Mouse (Mus musculus): ENCODE measurements at regions not wholly inside any gene's neighbourhood (a gene's known extent, or its start where the extent isn't known, plus 50 kb on each side); places are given as distances from the start of the nearest gene placed in this dataset.

DNA sequence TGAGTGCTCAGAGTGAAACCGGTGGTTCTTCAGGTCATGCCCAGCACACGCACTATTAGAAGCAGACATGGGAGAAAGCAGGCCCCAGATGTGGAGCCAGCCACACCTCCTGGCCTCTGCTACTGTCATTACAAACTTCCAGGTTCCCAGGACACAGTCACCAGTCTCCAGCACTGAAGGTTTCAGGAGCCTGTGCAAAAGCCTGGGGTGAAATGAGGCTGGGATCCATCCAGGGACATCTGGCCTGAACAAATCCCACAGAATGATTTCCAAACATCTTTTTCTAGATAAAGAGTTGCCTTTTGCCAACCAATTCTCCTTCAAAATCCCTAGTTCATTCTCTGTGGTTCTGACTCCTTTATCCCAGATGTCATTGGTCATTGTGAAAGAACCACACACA, 191.1 kb downstream of the Cxcl12 start:
- WGBS, result 84% methylated on average over 2 of the region's 2 CpGs
- Histone ChIP-seq H3K9ac (no peak overlapping the region), H3K36me3 (ENCODE audit: insufficient read depth) (no peaks in the 10 kb centered on the region), H3K27me3 (ENCODE audit: insufficient read depth, low read length) (no peaks in the 10 kb centered on the region), H3K4me3 (ENCODE audit: low read depth, low read length) (no peak overlapping the region), H3K9me3 (ENCODE audit: low read depth, low read length) (no peaks in the 10 kb centered on the region), H3K4me1 (ENCODE audit: insufficient read depth) (no peaks in the 10 kb centered on the region), H3K4me2 (no peak overlapping the region), H3K27ac (ENCODE audit: low read depth) (no peak overlapping the region)
- ATAC-seq (ENCODE audit: insufficient read depth), result no peak
- no peak for TF ChIP-seq CTCF (IDR thresholded peaks at IDR 0.05; ENCODE audit: low read depth)
- DNase-seq, result no peak

GRCm38 (mm10) chr6:117366563-117366962, 198.2 kb downstream of the Cxcl12 start:
- Histone ChIP-seq H3K4me1 (ENCODE audit: insufficient read depth) (no peaks in the 10 kb centered on the region), H3K4me2 (no peak overlapping the region), H3K27me3 (ENCODE audit: insufficient read depth, low read length) (no peaks in the 10 kb centered on the region), H3K4me3 (ENCODE audit: low read depth, low read length) (no peak overlapping the region), H3K9me3 (ENCODE audit: low read depth, low read length) (no peaks in the 10 kb centered on the region), H3K36me3 (ENCODE audit: insufficient read depth) (no peaks in the 10 kb centered on the region), H3K27ac (ENCODE audit: low read depth) (no peak overlapping the region), H3K9ac (no peak overlapping the region)
- TF ChIP-seq CTCF (IDR thresholded peaks at IDR 0.05; ENCODE audit: low read depth), result no peak
- WGBS, result 38% methylated on average over 6 of the region's 6 CpGs
- DNase-seq (peak; percentile 51), ATAC-seq (ENCODE audit: insufficient read depth) (0 out of 2 replicates have a peak, but pooled peaks have one; percentile 65)

DNA sequence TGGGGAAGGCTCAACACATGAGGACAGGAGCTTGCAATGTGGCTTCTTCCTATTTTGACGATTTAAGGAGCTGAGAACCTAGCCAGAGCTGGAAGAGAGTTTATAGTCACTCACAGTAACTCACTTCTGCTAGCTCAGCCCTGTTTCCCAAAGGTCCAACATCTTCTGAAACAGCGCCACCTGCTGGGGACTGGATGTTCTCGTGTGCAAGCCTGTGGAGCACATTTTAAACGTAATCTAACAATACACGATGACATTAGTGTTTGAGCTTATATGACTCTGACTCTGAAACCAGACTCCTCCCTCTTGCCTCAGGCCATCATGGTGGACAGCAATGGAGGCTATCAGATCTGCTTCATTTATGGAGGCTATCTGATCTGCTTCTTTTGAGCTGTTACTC, 207.7 kb downstream of the Cxcl12 start:
- no peak overlapping the region for H3K27ac ChIP-seq (ENCODE audit: low read depth)
- H3K36me3 ChIP-seq (ENCODE audit: insufficient read depth), result no peaks in the 10 kb centered on the region
- peak; percentile 51 for TF ChIP-seq CTCF (IDR thresholded peaks at IDR 0.05; ENCODE audit: low read depth)
- H3K9me3 ChIP-seq (ENCODE audit: low read depth, low read length), result 0 out of 2 replicates have a peak, but pooled peaks cover 5% of the 10 kb centered on the region
- H3K9ac ChIP-seq, result no peak overlapping the region
- H3K4me1 ChIP-seq (ENCODE audit: insufficient read depth), result no peaks in the 10 kb centered on the region
- ATAC-seq (ENCODE audit: insufficient read depth) (no peak), DNase-seq (no peak)
- 88% methylated on average over 5 of the region's 5 CpGs for WGBS
- no peak overlapping the region for H3K4me3 ChIP-seq (ENCODE audit: low read depth, low read length)
- no peaks in the 10 kb centered on the region for H3K27me3 ChIP-seq (ENCODE audit: insufficient read depth, low read length)
- H3K4me2 ChIP-seq, result no peak overlapping the region

DNA sequence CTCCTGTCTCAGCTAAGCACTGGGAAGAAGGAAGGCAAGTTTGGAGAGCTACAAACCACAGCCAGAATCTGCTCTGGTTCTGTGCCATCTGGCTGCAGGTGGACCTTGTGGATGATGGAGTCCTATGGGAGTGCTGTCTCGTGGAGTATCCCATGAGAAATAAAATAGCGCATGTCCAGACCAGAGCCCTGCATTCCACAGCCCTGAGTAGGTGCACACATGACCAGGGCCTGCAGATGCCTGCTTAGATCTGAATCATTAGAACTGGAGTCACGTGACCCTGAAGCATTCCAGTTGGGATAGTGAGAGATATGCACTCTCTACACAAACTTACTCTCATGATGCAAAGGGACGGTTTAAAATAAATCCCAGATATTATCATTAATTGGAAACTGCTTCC, 211.6 kb downstream of the Cxcl12 start:
- Histone ChIP-seq H3K9ac (no peak overlapping the region), H3K27ac (ENCODE audit: low read depth) (no peak overlapping the region), H3K9me3 (ENCODE audit: low read depth, low read length) (0 out of 2 replicates have a peak, but pooled peaks cover 5% of the 10 kb centered on the region), H3K4me1 (ENCODE audit: insufficient read depth) (no peaks in the 10 kb centered on the region), H3K27me3 (ENCODE audit: insufficient read depth, low read length) (no peaks in the 10 kb centered on the region), H3K4me2 (no peak overlapping the region), H3K4me3 (ENCODE audit: low read depth, low read length) (no peak overlapping the region), H3K36me3 (ENCODE audit: insufficient read depth) (no peaks in the 10 kb centered on the region)
- TF ChIP-seq CTCF (IDR thresholded peaks at IDR 0.05; ENCODE audit: low read depth), result no peak
- DNase-seq (no peak), ATAC-seq (ENCODE audit: insufficient read depth) (no peak)
- WGBS, result 77% methylated on average over 4 of the region's 4 CpGs

GRCm38 (mm10) chr6:117390233-117390848, 222.0 kb downstream of the Cxcl12 start:
- no peaks in the 10 kb centered on the region for H3K4me1 ChIP-seq (ENCODE audit: insufficient read depth)
- H3K9me3 ChIP-seq (ENCODE audit: low read depth, low read length), result no peaks in the 10 kb centered on the region
- H3K4me2 ChIP-seq, result no peak overlapping the region
- H3K4me3 ChIP-seq (ENCODE audit: low read depth, low read length), result no peak overlapping the region
- DNase-seq (no peak), ATAC-seq (ENCODE audit: insufficient read depth) (no peak)
- no peak for TF ChIP-seq CTCF (IDR thresholded peaks at IDR 0.05; ENCODE audit: low read depth)
- H3K27me3 ChIP-seq (ENCODE audit: insufficient read depth, low read length), result no peaks in the 10 kb centered on the region
- no peak overlapping the region for H3K9ac ChIP-seq
- H3K36me3 ChIP-seq (ENCODE audit: insufficient read depth), result no peaks in the 10 kb centered on the region
- 61% methylated on average over 7 of the region's 7 CpGs for WGBS
- H3K27ac ChIP-seq (ENCODE audit: low read depth), result no peak overlapping the region

DNA sequence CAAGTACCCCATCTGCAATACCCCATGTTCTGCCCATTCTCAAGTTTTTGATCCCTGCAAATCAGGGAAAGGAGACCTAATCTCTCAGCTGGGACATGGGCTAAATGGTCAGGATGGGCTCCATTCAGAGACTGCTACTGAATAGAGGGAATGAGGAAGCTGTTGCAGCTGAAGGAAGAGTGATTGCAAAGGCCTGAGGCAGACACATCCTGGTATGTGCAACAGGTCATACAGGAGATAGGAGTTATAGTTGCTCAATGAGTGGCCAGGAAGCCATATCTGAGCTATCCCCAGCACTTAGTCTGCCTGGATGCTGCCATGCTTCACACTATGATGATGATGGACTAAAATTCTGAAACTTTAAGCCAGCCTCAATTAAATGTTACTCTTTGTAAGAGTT, 225.1 kb downstream of the Cxcl12 start:
- no peak overlapping the region for H3K4me2 ChIP-seq
- no peak for ATAC-seq (ENCODE audit: insufficient read depth)
- DNase-seq, result no peak
- H3K9ac ChIP-seq, result no peak overlapping the region
- H3K27me3 ChIP-seq (ENCODE audit: insufficient read depth, low read length), result no peaks in the 10 kb centered on the region
- no peak overlapping the region for H3K4me3 ChIP-seq (ENCODE audit: low read depth, low read length)
- no peaks in the 10 kb centered on the region for H3K36me3 ChIP-seq (ENCODE audit: insufficient read depth)
- TF ChIP-seq CTCF (IDR thresholded peaks at IDR 0.05; ENCODE audit: low read depth), result no peak
- H3K4me1 ChIP-seq (ENCODE audit: insufficient read depth), result no peaks in the 10 kb centered on the region
- no peaks in the 10 kb centered on the region for H3K9me3 ChIP-seq (ENCODE audit: low read depth, low read length)
- no peak overlapping the region for H3K27ac ChIP-seq (ENCODE audit: low read depth)

- H3K4me3 ChIP-seq (ENCODE audit: low read depth, low read length), result no peak overlapping the region
- no peak for ATAC-seq (ENCODE audit: insufficient read depth)
- H3K27ac ChIP-seq (ENCODE audit: low read depth), result no peak overlapping the region
- no peaks in the 10 kb centered on the region for H3K4me1 ChIP-seq (ENCODE audit: insufficient read depth)
- H3K9ac ChIP-seq, result no peak overlapping the region
- WGBS, result 79% methylated on average over 11 of the region's 11 CpGs
- H3K36me3 ChIP-seq (ENCODE audit: insufficient read depth), result no peaks in the 10 kb centered on the region
- no peak for DNase-seq
- no peak for TF ChIP-seq CTCF (IDR thresholded peaks at IDR 0.05; ENCODE audit: low read depth)
- H3K9me3 ChIP-seq (ENCODE audit: low read depth, low read length), result no peaks in the 10 kb centered on the region
- no peaks in the 10 kb centered on the region for H3K27me3 ChIP-seq (ENCODE audit: insufficient read depth, low read length)
- no peak overlapping the region for H3K4me2 ChIP-seq
These were observed 237.4 kb downstream of the Cxcl12 start for GRCm38 (mm10) chr6:117405589-117406311.
